Mouse (Mus musculus) hindbrain, postnatal 0 days (tissue): ENCODE results near the gene Them7. TPM values are rescaled to one million over a fixed set of nuclear protein-coding genes. Genes with fewer than 3 reads are reported as not detected.

Source experiments
- ATAC-seq: fragments of 200-750 bp; cut with Nextera tagmentation; 2 replicates; pipeline ENCODE4 v1.8.0; 2017; ENCODE audit warnings: mild to moderate bottlenecking, moderate TSS enrichment, moderate library complexity
- DNase-seq: peaks from one replicate; pipeline ENCODE4 v3.0.0-alpha.2; 2015; ENCODE audit warnings: low spot score
- H3K27ac ChIP-seq: fragments of 300-500 bp; sonication (generic); 2 replicates; pipeline ENCODE4 v1.5.1; 2014; ENCODE audit warnings: mild to moderate bottlenecking
- H3K27me3 ChIP-seq: fragments of 300-500 bp; sonication (generic); 2 replicates; pipeline ENCODE4 v1.6.1; 2014; ENCODE audit warnings: low read length, mixed read lengths; ENCODE audit not compliant: insufficient read depth
- H3K36me3 ChIP-seq: fragments of 300-500 bp; sonication (generic); 2 replicates; pipeline ENCODE4 v1.6.1; 2014; ENCODE audit warnings: low read length, mixed read lengths; ENCODE audit not compliant: insufficient read depth
- H3K4me1 ChIP-seq: fragments of 300-500 bp; sonication (generic); 2 replicates; pipeline ENCODE4 v1.6.1; 2014; ENCODE audit warnings: antibody characterized with exemption, low read length, mixed read lengths; ENCODE audit not compliant: insufficient read depth
- H3K4me2 ChIP-seq: fragments of 300-500 bp; sonication (generic); 2 replicates; pipeline ENCODE4 v1.6.1; 2014; ENCODE audit warnings: low read depth, mild to moderate bottlenecking, low read length, moderate library complexity, mixed read lengths
- H3K4me3 ChIP-seq: fragments of 300-500 bp; sonication (generic); 2 replicates; pipeline ENCODE4 v1.5.1; 2014; ENCODE audit warnings: low read length
- H3K9ac ChIP-seq: fragments of 300-500 bp; sonication (generic); replicated peaks from 2 replicates; pipeline ENCODE4 v1.6.1; 2014; ENCODE audit warnings: mild to moderate bottlenecking, low read length, moderate library complexity, mixed read lengths
- H3K9me3 ChIP-seq: fragments of 300-500 bp; sonication (generic); 2 replicates; pipeline ENCODE4 v1.6.1; 2016; ENCODE audit warnings: low read length, mixed read lengths
- CTCF ChIP-seq: IDR thresholded peaks from 2 replicates; pipeline ENCODE4 v1.5.1; 2016; ENCODE audit warnings: antibody characterized with exemption, control low read depth, low read depth
- WGBS: fragments of 180-500 bp; shearing (Covaris S2); extraction: QIAGEN DNeasy Blood & Tissue Kit; methylation state at CpG from one replicate; pipeline ENCODE4 v1.1.7; 2014; 5-methylcytosine and 5-hydroxymethylcytosine counted together
- polyA plus RNA-seq: library from polyadenylated mRNA; unstranded; fragments of >200 nt; fragmentation: Nextera tagmentation; extraction: Ambion mirVana; gene quantifications from 2 replicates; pipeline ENCODE4 v1.2.1, GENCODE M21; 2015
- total RNA-seq: library from RNA; depleted of rRNA; stranded (reverse); fragments of >200 nt; gene quantifications from 2 replicates; pipeline ENCODE4 v1.2.3, GENCODE M21; 2014

Them7 gene
- total and polyA plus RNA-seq, 2 experiments from 2014 or later = 0.15 TPM; not detected in 1

GRCm38 (mm10) chr2:105230333-105230732 is 6.2 kb downstream of the Them7 start:
- H3K27me3 ChIP-seq = 0 out of 2 replicates have a peak, but pooled peaks cover 4% of the 10 kb centered on the region
- H3K27ac ChIP-seq = no peak overlapping the region
- TF ChIP-seq CTCF = peak; percentile 87
- H3K4me3 ChIP-seq = no peak overlapping the region
- H3K36me3 ChIP-seq = no peaks in the 10 kb centered on the region
- H3K9me3 ChIP-seq = no peaks in the 10 kb centered on the region
- WGBS = 4% methylated on average over 1 of the region's 1 CpGs
- H3K9ac ChIP-seq = no peak overlapping the region
- ATAC-seq = peak; percentile 73; the same call in 1 of the 2 replicates
- H3K4me1 ChIP-seq = no peaks in the 10 kb centered on the region
- H3K4me2 ChIP-seq = no peak overlapping the region
- peak; percentile 86 for DNase-seq

GRCm38 (mm10) chr2:105232386-105232785 is 8.3 kb downstream of the Them7 start:
- Histone ChIP-seq H3K36me3 (no peaks in the 10 kb centered on the region), H3K9ac (no peak overlapping the region), H3K27me3 (0 out of 2 replicates have a peak, but pooled peaks cover 4% of the 10 kb centered on the region), H3K4me3 (no peak overlapping the region), H3K4me2 (no peak overlapping the region), H3K4me1 (no peaks in the 10 kb centered on the region), H3K27ac (no peak overlapping the region), H3K9me3 (no peaks in the 10 kb centered on the region)
- no peak for TF ChIP-seq CTCF
- 63% methylated on average over 4 of the region's 4 CpGs for WGBS
- ATAC-seq = no peak
- DNase-seq = no peak

GRCm38 (mm10) chr2:105234278-105234677 is 10.2 kb downstream of the Them7 start:
- Histone ChIP-seq H3K9me3 (no peaks in the 10 kb centered on the region), H3K4me3 (no peak overlapping the region), H3K27me3 (0 out of 2 replicates have a peak, but pooled peaks cover 4% of the 10 kb centered on the region), H3K27ac (no peak overlapping the region), H3K9ac (no peak overlapping the region), H3K4me1 (no peaks in the 10 kb centered on the region), H3K4me2 (no peak overlapping the region), H3K36me3 (no peaks in the 10 kb centered on the region)
- DNase-seq = no peak
- TF ChIP-seq CTCF = no peak
- 70% methylated on average over 6 of the region's 6 CpGs for WGBS
- no peak for ATAC-seq

- Histone ChIP-seq H3K9ac (no peak overlapping the region), H3K36me3 (no peaks in the 10 kb centered on the region), H3K4me3 (no peak overlapping the region), H3K27ac (no peak overlapping the region), H3K27me3 (0 out of 2 replicates have a peak, but pooled peaks cover 4% of the 10 kb centered on the region), H3K4me1 (no peaks in the 10 kb centered on the region), H3K4me2 (no peak overlapping the region), H3K9me3 (no peaks in the 10 kb centered on the region)
- no peak for TF ChIP-seq CTCF
- WGBS = 52% methylated on average over 12 of the region's 12 CpGs
- no peak for DNase-seq
- no peak for ATAC-seq
Measured at GRCm38 (mm10) chr2:105235380-105236115, 11.4 kb downstream of the Them7 start.

- no peak for TF ChIP-seq CTCF
- Histone ChIP-seq H3K4me3 (no peak overlapping the region), H3K27me3 (no peaks in the 10 kb centered on the region), H3K36me3 (no peaks in the 10 kb centered on the region), H3K9me3 (no peaks in the 10 kb centered on the region), H3K4me1 (no peaks in the 10 kb centered on the region), H3K4me2 (no peak overlapping the region), H3K27ac (no peak overlapping the region), H3K9ac (no peak overlapping the region)
- 59% methylated on average over 7 of the region's 7 CpGs for WGBS
- DNase-seq = no peak
- ATAC-seq = no peak
Measured at GRCm38 (mm10) chr2:105237424-105237823, 13.3 kb downstream of the Them7 start.

GRCm38 (mm10) chr2:105237841-105238240 is 13.7 kb downstream of the Them7 start:
- TF ChIP-seq CTCF = no peak
- H3K4me1 ChIP-seq = no peaks in the 10 kb centered on the region
- no peaks in the 10 kb centered on the region for H3K9me3 ChIP-seq
- H3K9ac ChIP-seq = no peak overlapping the region
- no peaks in the 10 kb centered on the region for H3K36me3 ChIP-seq
- H3K27ac ChIP-seq = no peak overlapping the region
- DNase-seq (no peak), ATAC-seq (no peak)
- no peak overlapping the region for H3K4me3 ChIP-seq
- 73% methylated on average over 2 of the region's 2 CpGs for WGBS
- no peaks in the 10 kb centered on the region for H3K27me3 ChIP-seq
- no peak overlapping the region for H3K4me2 ChIP-seq

GRCm38 (mm10) chr2:105238775-105239174 is 14.7 kb downstream of the Them7 start:
- Histone ChIP-seq H3K9me3 (no peaks in the 10 kb centered on the region), H3K4me2 (no peak overlapping the region), H3K4me1 (no peaks in the 10 kb centered on the region), H3K9ac (no peak overlapping the region), H3K4me3 (no peak overlapping the region), H3K27me3 (no peaks in the 10 kb centered on the region), H3K36me3 (no peaks in the 10 kb centered on the region), H3K27ac (no peak overlapping the region)
- DNase-seq (peak; percentile 75), ATAC-seq (peak; percentile 66)
- 14% methylated on average over 3 of the region's 3 CpGs for WGBS
- TF ChIP-seq CTCF = peak; percentile 81
